Mouse (Mus musculus) ovary, postnatal 36 days (tissue): ENCODE measurements around the gene Abhd5.
"Not testable (repeated sequence)": the region's sequence is repeated elsewhere in the genome, so short reads cannot be mapped to it uniquely, and the experiment has no call there.

Experiments used
- DNase-seq: peaks from one replicate; pipeline ENCODE4 v3.0.0; 2022; ENCODE audit warnings: low spot score, mixed read lengths

Gene Abhd5

GRCm38 (mm10) chr9:122351303-122352024 lies at the start of gene Abhd5:
TSS of gene Abhd5 (plus strand) at chr9:122351608.
- DNase-seq, result peak; percentile 97

DNA sequence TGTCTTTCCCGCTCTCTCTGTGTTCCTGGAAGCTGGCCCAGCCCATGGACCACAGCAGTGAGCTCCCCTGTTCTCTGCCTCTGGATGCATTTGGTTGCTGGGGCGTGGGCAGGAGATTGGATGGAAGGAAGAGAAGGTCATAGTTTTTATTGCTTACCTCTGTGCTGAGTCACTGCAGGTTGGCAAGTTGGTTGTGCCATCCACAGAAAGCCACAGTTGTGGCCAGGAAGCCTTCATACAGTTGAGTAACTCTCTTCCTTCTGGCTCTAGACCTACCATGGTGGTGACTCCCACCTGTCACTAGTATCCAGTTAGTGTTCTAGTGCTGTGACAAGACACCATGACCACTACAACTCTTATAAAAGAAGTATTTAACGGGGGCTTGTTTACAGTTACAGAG lies 46.1 kb upstream of the Abhd5 start:
- DNase-seq, result no peak

- DNase-seq, result peak; percentile 39
These were observed 42.1 kb upstream of the Abhd5 start for GRCm38 (mm10) chr9:122309013-122309980.

DNA sequence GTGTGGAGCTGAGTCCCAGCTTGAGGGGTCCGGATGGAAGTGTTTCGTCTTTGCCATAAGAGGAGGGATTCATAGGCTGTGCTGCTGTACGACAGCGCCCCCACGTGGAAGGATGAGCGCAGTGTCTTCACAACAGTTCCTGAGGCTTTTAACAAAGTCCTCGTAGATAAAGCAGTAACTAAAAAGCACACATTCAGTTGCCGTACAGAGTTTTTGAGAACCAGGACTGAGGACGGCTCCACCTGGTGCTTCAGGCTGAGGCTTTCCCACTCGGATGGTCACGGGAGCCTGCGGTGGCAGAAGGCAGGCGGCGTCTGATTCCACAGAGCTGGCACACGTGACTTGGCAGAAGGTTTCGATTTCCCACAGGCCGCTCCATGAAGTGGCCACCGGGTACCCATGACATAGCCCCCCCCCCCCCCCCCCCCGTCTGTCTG lies 40.8 kb upstream of the Abhd5 start:
- peak; percentile 82 for DNase-seq

GRCm38 (mm10) chr9:122311051-122311760 lies 40.2 kb upstream of the Abhd5 start:
- DNase-seq, result no peak

- no peak for DNase-seq
These were observed 39.0 kb upstream of the Abhd5 start for GRCm38 (mm10) chr9:122312296-122312990.

DNA sequence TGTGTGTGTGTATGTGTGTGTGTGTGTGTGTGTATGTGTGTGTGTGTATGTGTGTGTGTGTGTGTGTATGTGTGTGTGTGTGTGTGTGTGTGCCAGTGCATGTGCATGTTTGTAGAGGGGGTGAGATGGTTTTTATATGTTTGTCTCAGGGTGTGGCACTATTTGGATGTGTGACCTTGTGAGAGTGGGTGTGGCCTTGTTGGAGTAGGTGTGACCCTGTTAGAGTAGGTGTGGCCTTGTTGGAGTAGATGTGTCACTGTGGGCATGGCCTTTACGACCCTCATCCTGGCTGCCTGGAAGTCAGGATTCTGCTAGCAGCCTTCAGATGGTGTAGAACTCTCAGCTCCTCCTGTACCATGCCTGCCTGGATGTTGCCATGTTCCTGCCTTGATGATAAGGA lies 38.3 kb upstream of the Abhd5 start:
- not testable (repeated sequence) for DNase-seq

- DNase-seq, result no peak
These were observed 37.0 kb upstream of the Abhd5 start for GRCm38 (mm10) chr9:122314386-122314785.

DNA sequence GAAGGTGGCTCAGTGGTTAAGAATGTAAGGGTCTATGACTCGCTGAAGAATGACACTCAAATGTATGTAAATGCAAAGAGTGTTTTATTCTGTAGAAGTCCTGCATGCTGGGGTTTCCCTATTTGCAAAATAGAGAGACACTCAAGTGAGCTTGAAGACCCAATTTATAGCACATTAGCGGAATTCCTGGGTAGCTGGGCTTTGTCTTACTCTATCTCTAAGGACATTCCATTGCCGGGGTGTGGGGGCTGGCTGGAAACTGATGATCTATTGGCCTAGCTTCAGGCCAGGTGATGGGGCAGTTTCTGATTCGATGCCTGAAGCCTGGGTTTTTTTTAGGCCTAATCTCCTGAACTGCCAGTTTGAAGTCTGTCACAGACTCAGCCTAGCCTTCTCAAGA lies 36.5 kb upstream of the Abhd5 start:
- no peak for DNase-seq

DNA sequence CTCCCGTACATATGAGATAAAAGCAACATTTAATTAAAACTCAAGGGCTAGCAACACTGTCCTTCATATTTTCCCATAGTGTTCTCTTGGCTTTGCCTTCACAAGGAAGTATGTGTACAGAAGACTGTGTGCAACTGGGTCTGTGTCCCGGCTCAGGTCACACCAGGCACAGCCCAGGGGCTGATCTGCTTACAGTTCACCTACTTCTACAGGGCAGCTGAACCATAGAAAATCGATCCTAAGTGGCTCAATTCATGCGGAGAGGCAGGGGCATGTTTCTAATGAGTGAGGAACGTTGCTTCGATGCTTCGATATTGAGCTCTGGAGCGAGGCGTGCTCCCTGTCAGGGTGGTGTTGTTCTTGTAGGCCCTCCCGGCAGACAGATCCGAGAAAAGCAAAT lies 35.9 kb upstream of the Abhd5 start:
- no peak for DNase-seq

- DNase-seq, result no peak
These were observed 34.8 kb upstream of the Abhd5 start for GRCm38 (mm10) chr9:122316562-122316961.

DNA sequence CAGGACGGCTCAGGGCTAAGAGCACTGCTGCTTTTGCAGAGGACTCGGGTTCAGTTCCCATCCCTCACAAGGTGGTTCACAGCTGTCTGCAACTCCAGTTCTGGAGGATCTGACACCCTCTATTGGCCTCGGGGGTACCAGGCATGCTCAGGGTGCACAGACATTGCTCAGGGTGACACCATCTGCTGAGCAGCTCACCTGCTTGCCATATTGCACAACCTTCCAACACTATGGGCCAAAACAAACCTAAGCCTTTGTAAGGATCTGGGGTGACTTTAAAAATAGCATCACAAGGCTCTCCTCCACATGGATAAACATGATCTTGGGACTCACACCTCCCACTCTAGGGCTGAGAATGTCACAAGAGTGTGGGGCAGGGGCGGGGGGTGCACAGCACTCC lies 30.8 kb upstream of the Abhd5 start:
- DNase-seq, result no peak

- DNase-seq, result no peak
These were observed 29.1 kb upstream of the Abhd5 start for GRCm38 (mm10) chr9:122322356-122322755.

- DNase-seq, result no peak
These were observed 25.4 kb upstream of the Abhd5 start for GRCm38 (mm10) chr9:122325996-122326395.

DNA sequence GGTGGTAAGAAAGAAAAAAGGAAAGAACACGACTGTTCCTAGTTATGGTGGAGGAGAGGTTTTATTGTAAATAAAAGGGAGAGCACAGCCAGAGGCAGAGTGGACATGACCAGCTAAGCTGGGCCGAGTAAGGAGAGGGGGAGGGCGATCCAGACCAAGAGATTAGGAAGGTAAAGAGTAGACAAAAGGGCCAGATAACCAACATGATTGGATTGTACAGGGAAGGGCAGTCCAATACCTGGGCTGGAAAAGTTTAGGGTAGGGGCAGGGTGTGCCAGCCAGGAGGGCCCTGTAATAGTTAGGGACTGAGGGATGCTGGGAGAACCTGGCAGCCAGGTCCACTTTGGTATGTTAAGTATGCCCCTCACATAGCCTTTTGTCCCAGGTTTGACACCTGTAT lies 23.2 kb upstream of the Abhd5 start:
- no peak for DNase-seq

- DNase-seq, result no peak
These were observed 14.7 kb upstream of the Abhd5 start for GRCm38 (mm10) chr9:122336677-122337076.

DNA sequence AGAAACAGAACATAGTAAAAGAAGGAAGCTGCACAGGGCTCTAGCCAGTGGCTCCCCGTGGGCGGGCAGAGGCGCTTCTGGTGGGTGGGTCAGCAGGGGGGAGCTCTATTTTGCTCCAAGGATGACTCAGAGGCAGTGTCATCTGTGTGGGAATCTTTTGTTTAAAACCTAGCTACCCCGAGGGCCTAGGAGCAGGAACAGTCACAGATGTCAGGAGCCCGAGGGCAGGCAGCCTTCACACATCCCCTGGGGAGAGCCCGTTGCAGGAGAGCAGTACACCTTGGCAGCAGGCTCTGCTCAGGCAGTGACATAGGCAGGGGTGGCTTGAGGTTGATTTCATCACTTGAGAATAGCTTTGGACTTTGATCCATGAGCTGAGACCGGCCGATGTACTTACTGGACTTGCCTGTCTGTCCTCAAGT lies 13.9 kb upstream of the Abhd5 start:
- DNase-seq, result no peak

DNA sequence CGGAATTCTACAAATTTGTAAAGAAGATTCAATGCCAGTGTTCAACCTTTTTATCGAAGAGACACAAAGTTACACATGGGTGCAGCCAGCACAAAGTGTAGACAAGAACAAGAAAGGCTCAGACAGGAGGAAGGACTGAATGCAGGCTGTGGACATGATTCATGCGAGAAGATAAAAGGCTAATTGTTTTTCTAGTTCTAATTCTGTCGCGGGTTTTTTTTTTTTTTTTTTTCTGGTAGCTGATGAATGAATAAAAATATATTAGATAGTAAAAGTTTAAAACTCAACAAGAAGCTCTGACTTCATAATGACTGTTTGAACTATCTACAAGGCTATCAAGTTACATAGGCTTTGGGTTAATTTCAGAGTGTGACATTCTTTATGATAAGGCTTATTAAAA lies 11.4 kb upstream of the Abhd5 start:
- no peak for DNase-seq

DNA sequence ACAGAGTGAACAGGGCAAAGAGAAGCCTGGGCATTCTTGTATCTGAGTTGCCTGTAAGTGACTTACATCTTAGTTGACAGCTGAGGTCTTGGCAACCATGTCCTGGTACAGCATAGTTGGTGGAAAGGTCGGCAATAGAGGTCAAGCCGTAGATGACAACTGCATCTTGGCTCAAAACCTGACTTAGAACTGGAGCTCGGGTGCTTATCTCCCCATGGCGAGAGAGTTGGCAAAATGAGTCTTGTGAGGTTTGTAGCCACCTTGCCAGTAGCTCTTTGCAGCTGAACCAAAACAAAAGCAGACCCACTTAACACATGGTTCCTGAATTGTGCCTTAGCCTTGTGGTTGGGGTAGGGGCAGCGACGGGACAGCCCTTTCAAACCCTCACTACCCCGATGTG lies 8.0 kb upstream of the Abhd5 start:
- DNase-seq, result no peak

DNA sequence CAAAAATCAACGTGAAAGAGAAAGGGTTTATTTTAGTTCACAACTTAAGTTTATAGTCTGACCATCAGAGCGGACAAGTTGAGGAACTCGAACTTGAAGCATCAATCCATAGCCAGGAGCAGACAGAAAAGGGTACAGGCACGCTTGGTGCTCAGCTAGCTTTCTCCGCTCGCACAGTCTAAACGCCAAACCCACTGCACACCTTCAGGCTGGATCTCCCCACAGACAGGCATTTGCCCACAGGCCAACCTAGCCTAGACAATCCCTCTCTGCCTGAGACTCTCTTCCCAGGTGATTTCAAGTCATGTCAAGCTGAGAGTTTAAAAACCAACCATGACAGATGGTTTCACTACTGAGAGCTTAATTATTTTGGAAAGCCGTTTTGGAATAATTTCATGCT lies 6.8 kb upstream of the Abhd5 start:
- no peak for DNase-seq

GRCm38 (mm10) chr9:122345291-122345690 lies 6.1 kb upstream of the Abhd5 start:
- no peak for DNase-seq

DNA sequence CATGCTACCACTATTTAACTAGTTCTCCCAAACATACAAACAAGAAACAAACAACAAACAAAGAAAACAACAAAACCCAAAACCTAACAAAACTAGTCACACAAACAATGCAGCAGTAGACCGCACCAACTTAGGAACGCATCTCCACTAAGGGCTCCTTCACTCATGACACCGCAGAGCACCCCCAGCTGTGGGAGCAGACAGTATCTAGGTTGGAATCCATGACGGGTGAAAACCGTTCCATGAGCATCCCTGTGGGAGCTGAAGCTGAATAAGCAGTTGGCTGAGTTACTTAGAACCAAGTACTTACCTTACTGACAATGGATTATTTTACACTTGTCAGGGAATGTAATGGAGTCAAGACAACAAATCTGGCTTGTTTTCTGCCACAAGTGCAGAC lies 5.3 kb upstream of the Abhd5 start:
- no peak for DNase-seq
